Mouse (Mus musculus): Measurements from ENCODE around the gene Klf16. TPM values are rescaled to one million over a fixed set of nuclear protein-coding genes. Genes with fewer than 3 reads are reported as not detected.
A peak's percentile ranks its signal among the peaks of the same experiment; 100 is the strongest.

Gene Klf16
- polyA plus RNA-seq, 1 experiment from 2014 or later: 4.9 TPM

DNA sequence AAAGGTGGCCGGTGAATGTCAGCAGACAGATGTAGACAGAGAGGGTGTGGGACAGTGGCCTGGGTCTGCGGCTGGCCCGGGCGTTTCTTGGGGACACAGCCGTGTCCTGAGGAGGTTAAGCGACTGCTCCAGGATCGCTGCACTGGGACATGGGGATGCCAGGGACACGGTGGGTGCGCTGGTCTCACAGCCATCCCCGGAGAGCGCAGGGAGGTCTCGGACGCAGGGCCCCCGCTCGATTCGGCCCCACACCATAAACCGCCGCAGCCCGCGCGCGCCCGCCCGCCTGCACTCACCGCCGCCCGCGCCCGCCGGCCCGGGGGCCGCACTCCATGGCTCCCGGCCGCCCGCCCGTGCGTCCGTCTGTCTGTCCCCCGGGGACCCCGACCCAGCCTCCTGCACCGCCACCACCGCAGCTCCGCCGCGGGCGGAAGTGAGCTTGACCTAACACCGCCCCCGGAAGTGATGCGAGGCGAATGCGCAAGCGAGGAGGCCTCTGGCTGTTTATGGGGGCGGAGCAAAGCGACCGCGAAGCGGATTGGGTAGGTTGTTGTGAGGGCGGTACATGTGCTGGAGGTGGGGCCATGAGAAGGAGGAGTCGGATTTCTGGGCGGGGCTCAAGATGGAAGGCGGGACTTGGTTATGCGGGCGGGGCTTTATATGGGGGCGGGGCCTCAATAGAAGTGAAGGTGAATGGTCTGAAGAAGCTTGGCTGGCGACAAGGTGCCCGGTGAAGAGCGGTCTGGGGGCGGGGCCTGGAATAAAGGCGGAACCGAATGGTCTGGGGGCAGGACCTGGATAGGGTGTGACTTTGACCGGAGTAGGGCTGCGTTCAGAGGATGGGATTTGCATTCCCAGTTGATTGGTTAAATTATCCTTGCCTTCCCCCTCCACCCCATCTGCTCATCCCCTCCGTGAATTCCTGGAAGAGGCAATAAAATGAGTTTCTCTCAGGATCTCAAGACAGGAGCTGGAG, 13.0 kb upstream of the Klf16 start, which contains the start of gene Abhd17a:
Abhd17a (minus strand) TSS at position 463 of the 976 bp plus-strand sequence.
- Histone ChIP-seq H3K9me3 (replicated peaks; ENCODE audit: control insufficient read depth, low read length, poor library complexity, severe bottlenecking) (no peaks in the 10 kb centered on the region), H3K36me3 (ENCODE audit: control insufficient read depth, insufficient read depth, low read length) (peaks cover 8% of the 10 kb centered on the region), H3K9ac (ENCODE audit: low read depth, low read length) (peak within 1 kb of the TSS; percentile 94), H3K27ac (ENCODE audit: low read length) (peak within 1 kb of the TSS; percentile 68), H3K4me2 (ENCODE audit: low read length) (peak within 1 kb of the TSS; percentile 65), H3K27me3 (ENCODE audit: control insufficient read depth, insufficient read depth, low read depth, low read length) (0 out of 2 replicates have a peak, but pooled peaks cover 4% of the 10 kb centered on the region), H3K4me3 (ENCODE audit: low read depth, low read length) (peak within 1 kb of the TSS; percentile 92), H3K4me1 (ENCODE audit: control insufficient read depth, insufficient read depth, low read length) (peaks cover 17% of the 10 kb centered on the region)
- WGBS: under 1% methylated on average over 68 of the region's 73 CpGs
- ATAC-seq: peak; percentile 95

DNA sequence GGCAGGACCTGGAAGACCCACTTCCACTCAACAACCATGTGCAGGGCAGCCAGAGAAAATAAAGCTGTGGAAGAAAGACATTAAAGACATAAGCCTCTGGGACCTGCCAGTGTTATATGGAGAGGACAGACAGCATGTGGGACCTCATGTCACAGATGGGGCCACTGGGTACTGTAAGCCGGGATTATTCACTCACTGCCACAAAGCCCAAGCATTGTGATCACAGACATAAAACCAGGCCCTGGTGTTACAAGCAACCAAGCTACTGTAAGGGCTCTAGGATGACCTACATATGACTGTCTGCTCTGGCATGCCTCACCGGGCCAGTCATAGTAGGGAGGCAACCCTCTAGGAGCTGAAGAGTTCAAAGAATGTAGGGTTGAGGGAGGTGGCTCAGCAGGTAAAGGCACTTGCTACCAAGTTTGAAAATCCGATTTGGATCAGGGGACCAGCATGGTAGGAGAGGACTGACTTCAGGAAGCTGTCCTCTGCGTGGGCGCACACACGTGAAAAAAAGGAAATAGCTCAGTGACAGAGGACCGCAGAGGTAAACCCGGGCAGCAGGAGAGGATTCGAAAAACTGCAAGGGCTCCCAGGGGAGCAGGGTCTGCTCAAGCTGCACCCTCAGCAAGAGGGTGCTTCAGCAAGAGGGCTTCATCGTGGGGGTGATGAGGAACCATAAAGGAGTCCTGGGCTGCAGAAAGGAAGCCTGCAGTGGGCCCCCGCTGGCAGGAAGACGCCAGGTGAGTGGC, 12.2 kb upstream of the Klf16 start:
- Histone ChIP-seq H3K27me3 (ENCODE audit: control insufficient read depth, insufficient read depth, low read depth, low read length) (0 out of 2 replicates have a peak, but pooled peaks cover 4% of the 10 kb centered on the region), H3K4me1 (ENCODE audit: control insufficient read depth, insufficient read depth, low read length) (peaks cover 17% of the 10 kb centered on the region), H3K9ac (ENCODE audit: low read depth, low read length) (peak overlapping the region; percentile 94), H3K27ac (ENCODE audit: low read length) (peak overlapping the region; percentile 68), H3K4me3 (ENCODE audit: low read depth, low read length) (peak overlapping the region; percentile 92), H3K4me2 (ENCODE audit: low read length) (peak overlapping the region; percentile 65), H3K9me3 (replicated peaks; ENCODE audit: control insufficient read depth, low read length, poor library complexity, severe bottlenecking) (no peaks in the 10 kb centered on the region), H3K36me3 (ENCODE audit: control insufficient read depth, insufficient read depth, low read length) (peaks cover 8% of the 10 kb centered on the region)
- ATAC-seq: no peak; the same call in 1 of the 2 replicates
- WGBS: 17% methylated on average over 12 of the region's 12 CpGs

DNA sequence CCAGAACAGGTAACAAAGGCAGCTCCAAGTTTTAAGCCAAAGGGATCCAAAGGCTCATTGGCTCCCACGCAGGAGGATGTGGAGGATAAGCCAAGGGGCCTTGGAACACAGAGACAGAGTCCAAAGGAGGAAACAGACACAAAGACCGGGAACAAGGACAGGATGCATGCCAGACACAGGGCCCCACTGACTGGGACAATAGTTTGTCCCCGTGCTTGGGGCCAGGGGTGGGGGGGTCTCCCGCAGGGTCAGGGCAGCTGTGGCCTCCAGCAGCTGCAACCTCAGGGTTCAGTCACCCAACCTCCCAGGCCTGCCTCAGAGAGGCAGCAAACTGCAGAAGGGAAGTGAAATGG, 10.2 kb upstream of the Klf16 start:
- 41% methylated on average over 4 of the region's 4 CpGs for WGBS
- H3K4me3 ChIP-seq (ENCODE audit: low read depth, low read length): no peak overlapping the region
- no peak overlapping the region for H3K4me2 ChIP-seq (ENCODE audit: low read length)
- peaks cover 8% of the 10 kb centered on the region for H3K36me3 ChIP-seq (ENCODE audit: control insufficient read depth, insufficient read depth, low read length)
- ATAC-seq: no peak
- no peaks in the 10 kb centered on the region for H3K27me3 ChIP-seq (ENCODE audit: control insufficient read depth, insufficient read depth, low read depth, low read length)
- no peaks in the 10 kb centered on the region for H3K9me3 ChIP-seq (replicated peaks; ENCODE audit: control insufficient read depth, low read length, poor library complexity, severe bottlenecking)
- H3K4me1 ChIP-seq (ENCODE audit: control insufficient read depth, insufficient read depth, low read length): peaks cover 17% of the 10 kb centered on the region
- peak overlapping the region; percentile 23; the same call in 1 of the 2 replicates for H3K27ac ChIP-seq (ENCODE audit: low read length)
- H3K9ac ChIP-seq (ENCODE audit: low read depth, low read length): no peak overlapping the region

DNA sequence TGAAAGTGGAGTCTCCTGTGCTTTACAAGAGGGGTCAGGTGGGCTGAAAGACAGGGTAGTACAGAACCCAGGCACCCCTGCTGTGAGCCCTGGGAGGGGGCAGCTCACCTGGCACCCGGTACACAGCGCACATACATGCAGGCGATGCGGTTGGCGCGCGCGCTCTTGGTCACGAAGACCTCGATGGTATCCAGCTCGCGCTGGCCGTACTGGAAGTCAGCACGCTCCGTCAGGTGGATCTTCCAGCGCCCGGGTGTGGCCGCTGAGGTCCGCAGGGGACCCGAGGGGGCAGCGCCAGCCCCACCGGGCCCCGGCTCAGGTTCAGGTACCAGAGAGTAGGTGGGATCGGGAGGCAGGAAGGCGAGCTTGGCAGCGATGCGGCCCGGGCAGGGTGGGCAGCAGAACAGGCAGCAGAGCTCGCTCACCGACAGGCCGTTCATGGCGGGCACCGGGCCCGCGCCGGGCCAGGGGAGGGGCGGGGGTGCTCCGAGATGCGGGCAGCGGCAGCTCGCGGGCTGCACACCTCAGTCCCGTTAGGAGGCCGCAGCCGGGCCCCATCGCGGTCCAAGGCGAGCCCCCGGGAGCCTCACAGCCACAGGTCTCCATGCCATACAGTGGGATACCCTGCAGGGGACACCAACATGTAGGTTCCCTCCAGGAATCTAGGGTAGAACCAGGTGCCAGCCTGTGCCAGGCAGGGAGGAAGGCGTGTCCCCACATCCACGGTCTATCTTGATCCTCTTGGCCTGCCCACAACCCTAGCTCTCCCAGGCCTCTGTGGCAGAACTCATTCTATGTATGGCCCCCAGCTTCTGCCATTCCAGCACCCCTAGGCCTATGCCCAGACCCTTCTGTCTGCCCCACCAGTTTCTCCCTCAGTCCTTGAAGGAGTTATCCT, 9.5 kb upstream of the Klf16 start:
- no peak for ATAC-seq
- Histone ChIP-seq H3K9me3 (replicated peaks; ENCODE audit: control insufficient read depth, low read length, poor library complexity, severe bottlenecking) (no peaks in the 10 kb centered on the region), H3K4me2 (ENCODE audit: low read length) (no peak overlapping the region), H3K4me1 (ENCODE audit: control insufficient read depth, insufficient read depth, low read length) (peaks cover 17% of the 10 kb centered on the region), H3K9ac (ENCODE audit: low read depth, low read length) (0 out of 2 replicates have a peak overlapping the region, but pooled peaks have one; percentile 11), H3K27me3 (ENCODE audit: control insufficient read depth, insufficient read depth, low read depth, low read length) (no peaks in the 10 kb centered on the region), H3K27ac (ENCODE audit: low read length) (peak overlapping the region; percentile 23; the same call in 1 of the 2 replicates), H3K4me3 (ENCODE audit: low read depth, low read length) (no peak overlapping the region), H3K36me3 (ENCODE audit: control insufficient read depth, insufficient read depth, low read length) (peaks cover 8% of the 10 kb centered on the region)
- WGBS: 95% methylated on average over 43 of the region's 51 CpGs

DNA sequence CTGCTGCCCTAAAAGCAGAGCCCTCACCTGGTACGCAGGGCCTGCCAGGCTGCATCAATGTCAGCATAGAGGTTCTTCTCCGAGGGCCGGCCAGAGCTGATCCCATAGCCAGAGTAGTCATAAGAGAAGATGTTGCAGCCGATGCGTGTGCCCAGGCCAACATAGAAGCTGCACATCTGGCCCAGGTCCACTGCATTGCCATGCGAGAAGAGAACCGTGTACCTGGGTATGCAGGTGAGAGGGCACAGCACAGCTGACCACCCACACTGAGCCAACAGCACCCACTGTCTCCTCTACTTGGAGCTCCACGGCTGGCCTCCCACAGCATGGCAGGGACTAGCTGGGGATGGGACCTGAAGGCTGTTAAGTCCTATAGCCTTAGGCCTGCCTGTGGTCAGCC, 8.5 kb upstream of the Klf16 start:
- WGBS: 95% methylated on average over 8 of the region's 8 CpGs
- H3K36me3 ChIP-seq (ENCODE audit: control insufficient read depth, insufficient read depth, low read length): peaks cover 8% of the 10 kb centered on the region
- H3K27ac ChIP-seq (ENCODE audit: low read length): no peak overlapping the region
- no peak overlapping the region for H3K4me2 ChIP-seq (ENCODE audit: low read length)
- no peaks in the 10 kb centered on the region for H3K27me3 ChIP-seq (ENCODE audit: control insufficient read depth, insufficient read depth, low read depth, low read length)
- no peak for ATAC-seq
- peaks cover 17% of the 10 kb centered on the region for H3K4me1 ChIP-seq (ENCODE audit: control insufficient read depth, insufficient read depth, low read length)
- H3K4me3 ChIP-seq (ENCODE audit: low read depth, low read length): no peak overlapping the region
- 0 out of 2 replicates have a peak overlapping the region, but pooled peaks have one; percentile 3 for H3K9ac ChIP-seq (ENCODE audit: low read depth, low read length)
- no peaks in the 10 kb centered on the region for H3K9me3 ChIP-seq (replicated peaks; ENCODE audit: control insufficient read depth, low read length, poor library complexity, severe bottlenecking)

DNA sequence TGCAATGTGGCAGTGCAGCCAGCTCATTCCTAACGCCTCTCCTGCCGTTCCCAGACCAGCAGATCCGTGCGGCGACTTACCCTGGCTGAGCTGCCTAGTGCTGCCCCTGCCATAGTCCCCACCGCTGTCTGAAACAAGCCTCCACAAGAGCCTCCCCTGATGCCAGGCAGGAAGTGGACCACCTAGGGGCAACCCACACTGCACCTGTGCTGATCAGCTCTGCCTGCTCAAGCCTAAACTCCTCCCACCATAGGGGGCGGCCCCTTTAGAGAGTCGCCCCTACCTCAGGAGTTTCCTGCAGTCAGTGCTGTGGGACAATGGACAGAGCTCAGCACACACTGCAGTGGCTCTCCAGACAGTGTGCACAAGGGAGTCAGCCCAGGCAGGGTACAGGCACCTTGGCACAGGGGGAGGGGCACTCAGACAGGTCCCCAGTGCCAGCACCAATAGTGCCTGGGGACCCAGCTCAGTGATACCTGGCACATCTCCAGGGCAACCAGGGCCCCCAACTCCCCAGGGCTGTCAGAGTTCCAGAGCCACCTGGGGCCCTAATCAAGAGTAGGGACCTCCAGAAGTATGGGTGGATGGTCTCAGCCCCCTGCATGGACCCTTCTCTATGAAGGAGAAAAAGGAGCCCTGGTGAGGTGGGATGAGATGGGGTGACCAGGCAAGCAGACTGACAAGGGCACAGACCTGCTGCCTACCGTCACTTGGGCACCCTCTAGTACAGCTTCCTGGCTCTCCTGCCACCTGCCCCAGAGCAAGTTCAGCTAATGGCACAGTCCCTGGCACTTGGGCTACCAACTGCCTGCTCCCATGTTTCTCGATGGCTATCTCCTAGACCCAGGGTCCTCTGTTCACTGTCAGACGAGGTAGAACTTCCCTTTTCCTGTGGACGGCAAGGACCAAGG, 7.8 kb upstream of the Klf16 start:
- H3K9me3 ChIP-seq (replicated peaks; ENCODE audit: control insufficient read depth, low read length, poor library complexity, severe bottlenecking): no peaks in the 10 kb centered on the region
- H3K27ac ChIP-seq (ENCODE audit: low read length): no peak overlapping the region
- H3K4me1 ChIP-seq (ENCODE audit: control insufficient read depth, insufficient read depth, low read length): peaks cover 17% of the 10 kb centered on the region
- 72% methylated on average over 12 of the region's 12 CpGs for WGBS
- H3K4me3 ChIP-seq (ENCODE audit: low read depth, low read length): no peak overlapping the region
- H3K27me3 ChIP-seq (ENCODE audit: control insufficient read depth, insufficient read depth, low read depth, low read length): no peaks in the 10 kb centered on the region
- ATAC-seq: no peak
- H3K9ac ChIP-seq (ENCODE audit: low read depth, low read length): 0 out of 2 replicates have a peak overlapping the region, but pooled peaks have one; percentile 3
- peaks cover 8% of the 10 kb centered on the region for H3K36me3 ChIP-seq (ENCODE audit: control insufficient read depth, insufficient read depth, low read length)
- no peak overlapping the region for H3K4me2 ChIP-seq (ENCODE audit: low read length)

DNA sequence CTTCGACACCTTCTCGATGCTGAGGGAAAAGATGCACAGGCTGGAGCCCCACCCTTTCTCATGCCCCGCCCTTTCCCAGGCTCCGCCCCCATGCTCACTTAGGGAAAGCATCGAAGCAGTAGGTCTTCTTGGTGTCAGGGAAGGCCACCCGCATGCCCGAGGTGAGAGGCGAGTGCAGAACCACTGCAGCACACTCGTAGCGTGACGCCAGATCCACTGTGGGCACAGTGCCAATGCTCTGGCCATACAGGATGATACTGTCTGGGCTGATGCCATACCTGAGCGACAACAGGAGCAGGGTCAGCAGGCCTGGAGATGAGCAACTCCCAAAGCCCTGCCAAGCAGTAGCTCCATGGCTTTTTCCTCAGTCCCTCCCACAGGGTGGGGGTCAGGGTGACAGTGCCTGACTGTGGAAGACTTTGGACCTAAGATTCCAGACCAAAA, 6.9 kb upstream of the Klf16 start:
- Histone ChIP-seq H3K4me3 (ENCODE audit: low read depth, low read length) (no peak overlapping the region), H3K9ac (ENCODE audit: low read depth, low read length) (no peak overlapping the region), H3K36me3 (ENCODE audit: control insufficient read depth, insufficient read depth, low read length) (peaks cover 8% of the 10 kb centered on the region), H3K9me3 (replicated peaks; ENCODE audit: control insufficient read depth, low read length, poor library complexity, severe bottlenecking) (no peaks in the 10 kb centered on the region), H3K27ac (ENCODE audit: low read length) (no peak overlapping the region), H3K4me1 (ENCODE audit: control insufficient read depth, insufficient read depth, low read length) (peaks cover 13% of the 10 kb centered on the region), H3K4me2 (ENCODE audit: low read length) (no peak overlapping the region), H3K27me3 (ENCODE audit: control insufficient read depth, insufficient read depth, low read depth, low read length) (no peaks in the 10 kb centered on the region)
- ATAC-seq: no peak
- 65% methylated on average over 12 of the region's 12 CpGs for WGBS
